Mouse (Mus musculus) ES-E14 (cell line): ENCODE measurements around the gene Ap4e1.

Experiments
- HCFC1 ChIP-seq: IDR thresholded peaks from 2 replicates; pipeline ENCODE4 v1.6.1; 2012; ENCODE audit warnings: low read length, inconsistent platforms, borderline replicate concordance; ENCODE audit not compliant: insufficient read depth
- MAFK ChIP-seq: IDR thresholded peaks from 2 replicates; pipeline ENCODE4 v1.6.1; 2014; ENCODE audit warnings: mild to moderate bottlenecking, low read depth, low read length, inconsistent platforms; ENCODE audit not compliant: insufficient read depth
- ZC3H11A ChIP-seq: IDR thresholded peaks from 2 replicates; pipeline ENCODE4 v1.6.1; 2012; ENCODE audit warnings: low read depth, mild to moderate bottlenecking, inconsistent platforms, low read length, borderline replicate concordance
- ZNF384 ChIP-seq: IDR thresholded peaks from 2 replicates; pipeline ENCODE4 v1.6.1; 2012; ENCODE audit warnings: low read depth, low read length, inconsistent platforms

DNA sequence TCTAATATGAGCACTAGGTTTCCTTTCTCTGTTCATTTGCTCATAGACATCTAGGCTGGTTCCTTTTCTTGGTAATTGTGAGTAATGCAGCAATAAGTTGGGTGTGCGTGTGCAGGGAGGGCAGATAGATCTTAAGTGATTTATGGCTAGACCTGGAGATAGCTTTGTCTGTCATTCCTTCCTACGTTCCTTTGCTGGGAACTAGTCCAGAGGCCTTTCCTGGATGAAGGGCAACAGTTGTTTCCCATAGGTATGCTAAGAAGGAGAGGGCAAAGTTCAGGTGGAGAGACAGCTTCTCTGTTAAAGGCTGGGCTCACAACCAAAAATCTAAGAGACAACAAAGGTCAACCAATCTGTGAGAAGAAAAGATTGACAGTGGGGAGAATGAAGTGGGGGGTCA lies 46.8 kb upstream of the Ap4e1 start:
- no peak for TF ChIP-seq HCFC1
- TF ChIP-seq MAFK, result no peak
- no peak for TF ChIP-seq ZNF384
- no peak for TF ChIP-seq ZC3H11A
